Mouse (Mus musculus): ENCODE data around the gene Mndal. TPM values are rescaled to one million over a fixed set of nuclear protein-coding genes. Genes with fewer than 3 reads are reported as not detected.
"Not testable (repeated sequence)": the region's sequence is repeated elsewhere in the genome, so short reads cannot be mapped to it uniquely, and the experiment has no call there.

Mndal gene
- total and polyA plus RNA-seq, 2 experiments from 2014 or later = 0.27 to 1.5 TPM

DNA sequence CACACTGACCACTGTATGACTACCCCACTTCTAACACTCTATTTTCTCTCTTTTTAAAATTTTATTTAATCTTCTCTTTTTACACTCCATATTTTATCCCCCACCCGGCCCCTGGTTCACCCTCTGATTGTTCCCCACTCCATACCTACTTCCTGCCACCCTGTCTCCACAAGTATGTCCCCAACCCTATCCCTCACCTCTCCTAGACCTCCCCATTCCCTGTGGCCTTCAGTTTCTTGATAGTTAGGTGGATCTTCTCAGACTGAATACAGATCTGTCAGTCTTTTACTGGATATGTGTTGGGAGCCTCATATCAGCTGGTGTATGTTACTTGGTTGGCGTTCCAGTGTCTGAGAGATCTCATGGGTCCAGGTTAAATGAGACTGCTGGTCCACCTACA lies 27.7 kb downstream of the Mndal start:
- ATAC-seq (ENCODE audit: low FRiP score) (no peak), DNase-seq (ENCODE audit: low spot score) (no peak)
- H3K36me3 ChIP-seq (ENCODE audit: insufficient read depth, low read length) = no peaks in the 10 kb centered on the region
- H3K4me3 ChIP-seq (ENCODE audit: low read depth, low read length) = no peak overlapping the region
- no peak overlapping the region for H3K4me2 ChIP-seq (ENCODE audit: low read depth, low read length, poor library complexity, severe bottlenecking)
- no peak overlapping the region for H3K27ac ChIP-seq (ENCODE audit: low read depth, low read length)
- H3K9ac ChIP-seq (replicated peaks; ENCODE audit: low read length, poor library complexity, severe bottlenecking) = no peak overlapping the region
- 79% methylated on average over 2 of the region's 2 CpGs for WGBS
- H3K4me1 ChIP-seq (ENCODE audit: insufficient read depth, low read length) = no peaks in the 10 kb centered on the region
- no peaks in the 10 kb centered on the region for H3K27me3 ChIP-seq (ENCODE audit: insufficient read depth, low read length)
- no peaks in the 10 kb centered on the region for H3K9me3 ChIP-seq (ENCODE audit: low read length)
- no peak for TF ChIP-seq CTCF (IDR thresholded peaks at IDR 0.05)

DNA sequence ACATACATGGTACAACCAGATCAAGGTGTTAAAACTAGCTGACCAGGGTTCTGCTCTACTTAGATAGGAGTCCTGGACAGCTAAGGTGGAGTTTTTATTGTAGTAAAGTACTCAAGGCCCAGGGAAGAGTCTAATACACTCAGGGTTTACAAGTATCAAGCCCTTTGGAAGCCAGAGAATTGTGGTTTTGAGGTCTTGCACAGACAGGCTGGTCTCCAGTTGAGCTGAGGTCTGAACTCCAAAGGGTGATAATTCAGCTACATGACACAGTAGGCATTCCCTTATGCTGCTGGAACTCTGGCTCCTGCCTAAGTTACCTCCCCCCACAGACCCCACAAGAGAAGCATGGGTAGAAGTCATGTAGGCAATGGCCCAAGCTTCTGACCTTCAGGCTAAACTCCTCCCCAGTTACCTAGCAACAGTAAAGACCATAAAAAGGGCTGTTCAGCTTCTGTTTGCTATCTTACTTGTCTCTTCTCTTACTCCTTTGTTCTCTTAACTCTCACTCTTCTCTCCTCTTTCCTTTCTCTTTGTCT lies 29.0 kb downstream of the Mndal start:
- not testable (repeated sequence) for H3K27me3 ChIP-seq (ENCODE audit: insufficient read depth, low read length); DNase-seq (ENCODE audit: low spot score); H3K4me3 ChIP-seq (ENCODE audit: low read depth, low read length); H3K36me3 ChIP-seq (ENCODE audit: insufficient read depth, low read length); H3K9ac ChIP-seq (replicated peaks; ENCODE audit: low read length, poor library complexity, severe bottlenecking); H3K9me3 ChIP-seq (ENCODE audit: low read length); ATAC-seq (ENCODE audit: low FRiP score); H3K4me2 ChIP-seq (ENCODE audit: low read depth, low read length, poor library complexity, severe bottlenecking); H3K27ac ChIP-seq (ENCODE audit: low read depth, low read length); H3K4me1 ChIP-seq (ENCODE audit: insufficient read depth, low read length)

DNA sequence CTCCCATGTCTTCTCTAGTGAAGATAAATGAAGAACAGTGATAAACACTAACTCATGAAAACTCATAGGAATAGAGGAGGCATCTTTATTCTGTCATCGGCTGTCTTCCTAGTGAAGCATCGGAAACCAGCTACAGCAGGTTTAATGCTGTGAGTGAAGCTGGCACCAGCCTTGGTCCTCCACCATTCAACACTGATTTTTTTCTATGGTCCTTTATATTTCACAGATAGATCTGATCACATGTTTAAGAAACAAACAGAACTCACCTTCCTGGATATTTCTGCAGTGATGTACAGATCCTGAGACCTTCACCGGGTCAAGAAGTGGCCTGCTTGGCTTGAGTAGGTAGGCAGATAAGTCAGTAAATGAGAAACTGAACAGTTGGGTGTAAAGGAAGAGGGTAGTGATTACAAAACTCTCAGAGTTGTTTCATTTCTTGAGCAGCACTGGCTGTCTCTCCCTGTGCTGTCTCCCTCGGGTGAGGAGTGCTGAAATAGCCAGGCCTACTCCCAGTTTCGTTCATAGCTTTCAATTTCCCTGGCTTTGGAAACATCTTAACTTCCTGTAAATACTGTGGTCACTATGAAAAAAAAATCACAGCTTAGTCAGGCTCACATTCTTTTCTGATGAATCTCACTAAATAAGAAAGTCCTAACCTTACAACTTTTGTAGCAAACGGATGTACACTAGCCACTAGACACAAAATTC lies 29.6 kb downstream of the Mndal start, which contains the start of gene Ifi211:
Gene Ifi211 (minus strand): TSS at position 499 of the 708 bp plus-strand sequence.
- H3K4me2 ChIP-seq (ENCODE audit: low read depth, low read length, poor library complexity, severe bottlenecking); H3K27me3 ChIP-seq (ENCODE audit: insufficient read depth, low read length); H3K4me1 ChIP-seq (ENCODE audit: insufficient read depth, low read length); H3K4me3 ChIP-seq (ENCODE audit: low read depth, low read length); DNase-seq (ENCODE audit: low spot score); H3K9ac ChIP-seq (replicated peaks; ENCODE audit: low read length, poor library complexity, severe bottlenecking); H3K27ac ChIP-seq (ENCODE audit: low read depth, low read length); H3K36me3 ChIP-seq (ENCODE audit: insufficient read depth, low read length); ATAC-seq (ENCODE audit: low FRiP score); H3K9me3 ChIP-seq (ENCODE audit: low read length): not testable (repeated sequence)
- WGBS = 86% methylated on average over 6 of the region's 6 CpGs

DNA sequence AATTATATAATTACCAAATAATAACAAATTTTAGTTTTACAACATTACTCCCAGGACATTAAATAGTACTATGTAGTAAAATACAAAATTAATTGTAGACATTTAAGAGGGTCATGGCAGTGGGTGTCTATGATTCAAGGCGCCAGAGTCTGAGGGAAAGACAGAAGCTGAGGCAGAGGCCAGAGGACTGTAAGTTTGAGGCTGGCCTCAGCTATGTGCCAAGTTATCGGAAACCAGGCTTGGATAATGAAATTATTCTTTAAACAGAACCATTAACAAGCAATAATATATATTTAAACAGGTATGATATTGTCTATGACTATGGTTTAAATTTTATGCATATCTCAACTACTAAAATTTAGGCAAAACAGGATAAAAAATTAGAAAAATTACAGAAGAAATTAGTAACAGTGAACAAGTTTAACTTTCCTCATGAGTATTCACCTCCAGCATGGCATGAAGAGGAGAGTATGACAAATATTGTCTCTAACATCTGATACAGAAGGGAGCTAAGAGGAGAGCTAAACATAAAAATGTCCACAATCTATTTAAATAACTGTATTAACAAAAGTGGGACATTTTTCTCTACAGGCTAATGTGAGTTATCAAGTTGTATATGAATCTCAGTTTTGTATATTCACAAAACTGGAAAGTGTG lies 30.4 kb downstream of the Mndal start:
- no peak for ATAC-seq (ENCODE audit: low FRiP score)
- no peaks in the 10 kb centered on the region for H3K36me3 ChIP-seq (ENCODE audit: insufficient read depth, low read length)
- no peak overlapping the region for H3K27ac ChIP-seq (ENCODE audit: low read depth, low read length)
- no peaks in the 10 kb centered on the region for H3K9me3 ChIP-seq (ENCODE audit: low read length)
- no peaks in the 10 kb centered on the region for H3K27me3 ChIP-seq (ENCODE audit: insufficient read depth, low read length)
- TF ChIP-seq CTCF (IDR thresholded peaks at IDR 0.05) = no peak
- no peak overlapping the region for H3K9ac ChIP-seq (replicated peaks; ENCODE audit: low read length, poor library complexity, severe bottlenecking)
- H3K4me1 ChIP-seq (ENCODE audit: insufficient read depth, low read length) = no peaks in the 10 kb centered on the region
- no peak for DNase-seq (ENCODE audit: low spot score)
- no peak overlapping the region for H3K4me2 ChIP-seq (ENCODE audit: low read depth, low read length, poor library complexity, severe bottlenecking)
- no peak overlapping the region for H3K4me3 ChIP-seq (ENCODE audit: low read depth, low read length)
- WGBS = 91% methylated on average over 2 of the region's 2 CpGs

DNA sequence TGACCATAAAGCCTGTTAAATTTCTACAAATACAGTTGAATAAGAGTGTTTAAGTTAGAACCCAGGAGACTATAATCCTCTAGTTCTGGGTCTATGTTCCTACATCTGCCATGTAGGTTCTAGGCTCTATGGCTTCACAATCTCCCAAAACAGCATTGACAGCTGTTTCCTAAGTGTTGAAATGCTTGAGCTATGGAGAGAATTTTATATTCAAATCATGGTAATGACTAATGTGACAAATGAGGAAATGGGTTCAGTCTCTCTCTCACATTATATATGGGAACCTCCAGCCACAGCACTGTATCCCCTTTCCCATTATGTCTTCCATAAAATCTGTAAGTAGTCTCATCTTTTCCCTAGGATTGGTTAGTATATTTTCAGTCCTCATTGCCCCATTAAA lies 33.9 kb downstream of the Mndal start:
- not testable (repeated sequence) for DNase-seq (ENCODE audit: low spot score); H3K4me1 ChIP-seq (ENCODE audit: insufficient read depth, low read length); ATAC-seq (ENCODE audit: low FRiP score); H3K4me3 ChIP-seq (ENCODE audit: low read depth, low read length); H3K27ac ChIP-seq (ENCODE audit: low read depth, low read length); H3K9ac ChIP-seq (replicated peaks; ENCODE audit: low read length, poor library complexity, severe bottlenecking); H3K36me3 ChIP-seq (ENCODE audit: insufficient read depth, low read length); H3K27me3 ChIP-seq (ENCODE audit: insufficient read depth, low read length); H3K4me2 ChIP-seq (ENCODE audit: low read depth, low read length, poor library complexity, severe bottlenecking); H3K9me3 ChIP-seq (ENCODE audit: low read length)

DNA sequence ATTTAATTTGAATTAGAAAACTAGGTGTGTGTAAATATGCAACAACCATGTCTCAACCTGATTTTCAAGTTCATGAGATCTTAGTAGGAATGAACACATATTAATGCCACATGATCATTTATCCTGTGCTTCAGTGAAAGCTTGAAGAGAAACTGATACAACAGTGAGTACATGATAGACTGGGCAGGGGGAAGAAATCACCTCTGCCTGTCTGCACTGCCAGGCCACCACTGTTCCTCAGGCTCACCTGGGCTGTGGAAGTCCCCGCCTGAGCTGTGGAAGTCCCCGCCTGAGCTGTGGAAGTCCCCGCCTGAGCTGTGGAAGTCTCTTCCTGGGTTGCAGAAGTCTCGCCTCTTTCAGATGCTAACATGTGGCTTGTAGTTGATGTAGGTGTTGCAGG lies 36.4 kb downstream of the Mndal start:
- not testable (repeated sequence) for H3K9ac ChIP-seq (replicated peaks; ENCODE audit: low read length, poor library complexity, severe bottlenecking); DNase-seq (ENCODE audit: low spot score); H3K4me1 ChIP-seq (ENCODE audit: insufficient read depth, low read length); H3K4me3 ChIP-seq (ENCODE audit: low read depth, low read length); ATAC-seq (ENCODE audit: low FRiP score); H3K4me2 ChIP-seq (ENCODE audit: low read depth, low read length, poor library complexity, severe bottlenecking); H3K27me3 ChIP-seq (ENCODE audit: insufficient read depth, low read length); H3K27ac ChIP-seq (ENCODE audit: low read depth, low read length); H3K36me3 ChIP-seq (ENCODE audit: insufficient read depth, low read length); H3K9me3 ChIP-seq (ENCODE audit: low read length)
- WGBS = 96% methylated on average over 4 of the region's 4 CpGs

DNA sequence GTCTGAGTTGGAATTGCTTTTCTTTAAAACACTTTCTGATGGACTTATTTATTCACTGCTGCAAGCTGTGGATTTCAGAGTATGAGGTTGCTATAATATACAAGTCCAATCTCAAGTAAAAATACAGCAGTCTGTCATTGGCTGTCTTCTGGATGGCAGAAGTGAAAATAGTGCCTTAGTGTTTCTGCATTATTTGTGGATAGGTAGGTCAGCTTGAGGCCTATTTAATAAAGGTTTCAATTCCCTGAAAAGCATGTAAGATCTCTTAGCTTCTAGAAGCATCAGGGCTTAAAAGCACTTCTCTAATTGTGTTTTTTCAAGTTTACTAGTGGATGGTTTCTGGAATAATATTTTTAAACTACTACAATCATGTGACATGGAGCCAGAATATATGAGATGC lies 52.5 kb downstream of the Mndal start:
- not testable (repeated sequence) for H3K4me3 ChIP-seq (ENCODE audit: low read depth, low read length); H3K9ac ChIP-seq (replicated peaks; ENCODE audit: low read length, poor library complexity, severe bottlenecking); H3K4me2 ChIP-seq (ENCODE audit: low read depth, low read length, poor library complexity, severe bottlenecking); H3K36me3 ChIP-seq (ENCODE audit: insufficient read depth, low read length); ATAC-seq (ENCODE audit: low FRiP score); DNase-seq (ENCODE audit: low spot score); H3K27me3 ChIP-seq (ENCODE audit: insufficient read depth, low read length); H3K9me3 ChIP-seq (ENCODE audit: low read length); H3K4me1 ChIP-seq (ENCODE audit: insufficient read depth, low read length); H3K27ac ChIP-seq (ENCODE audit: low read depth, low read length)

DNA sequence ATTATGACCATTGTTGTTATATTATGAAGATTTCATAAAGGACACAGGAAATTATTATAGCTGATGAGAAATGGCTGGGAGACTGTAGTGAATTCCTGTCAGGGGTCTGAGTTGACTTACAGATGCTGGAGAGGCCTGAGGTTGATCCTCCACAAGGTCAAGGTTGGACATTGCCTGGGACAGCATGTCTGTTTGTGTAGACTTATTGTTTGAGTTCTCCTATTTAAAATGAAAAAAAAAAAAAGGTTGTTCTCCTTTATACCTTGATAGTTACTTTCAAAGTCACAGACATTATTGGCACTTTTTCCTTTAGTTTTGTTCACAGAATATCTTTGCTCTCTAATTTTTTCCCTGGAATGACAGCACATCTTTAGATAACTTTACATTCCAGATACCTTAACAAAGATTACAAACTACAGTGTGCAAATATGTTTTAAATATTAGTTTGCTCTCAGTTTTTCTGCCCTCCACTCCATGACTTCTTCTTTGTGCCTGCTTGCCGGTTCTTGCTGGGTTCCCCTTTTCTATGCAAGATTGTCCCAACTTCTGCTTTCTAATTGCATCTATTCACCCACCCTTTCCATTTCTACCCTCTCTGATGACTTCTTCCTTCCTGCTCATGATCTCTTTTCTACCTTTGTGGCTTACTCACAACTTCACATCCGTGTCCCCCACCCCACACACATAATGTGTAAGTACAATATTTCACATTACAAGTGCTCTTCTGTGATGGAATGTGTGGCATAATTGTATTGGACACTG lies 55.1 kb downstream of the Mndal start:
- ATAC-seq (ENCODE audit: low FRiP score); H3K36me3 ChIP-seq (ENCODE audit: insufficient read depth, low read length); H3K9ac ChIP-seq (replicated peaks; ENCODE audit: low read length, poor library complexity, severe bottlenecking); H3K27ac ChIP-seq (ENCODE audit: low read depth, low read length); DNase-seq (ENCODE audit: low spot score); H3K4me1 ChIP-seq (ENCODE audit: insufficient read depth, low read length); H3K27me3 ChIP-seq (ENCODE audit: insufficient read depth, low read length); H3K9me3 ChIP-seq (ENCODE audit: low read length); H3K4me3 ChIP-seq (ENCODE audit: low read depth, low read length); H3K4me2 ChIP-seq (ENCODE audit: low read depth, low read length, poor library complexity, severe bottlenecking): not testable (repeated sequence)
- WGBS = 80% methylated on average over 1 of the region's 2 CpGs

All from midbrain, postnatal 0 days (tissue).